ENCODE assay signal across 8 mouse cellular contexts in the genomic region with DNA sequence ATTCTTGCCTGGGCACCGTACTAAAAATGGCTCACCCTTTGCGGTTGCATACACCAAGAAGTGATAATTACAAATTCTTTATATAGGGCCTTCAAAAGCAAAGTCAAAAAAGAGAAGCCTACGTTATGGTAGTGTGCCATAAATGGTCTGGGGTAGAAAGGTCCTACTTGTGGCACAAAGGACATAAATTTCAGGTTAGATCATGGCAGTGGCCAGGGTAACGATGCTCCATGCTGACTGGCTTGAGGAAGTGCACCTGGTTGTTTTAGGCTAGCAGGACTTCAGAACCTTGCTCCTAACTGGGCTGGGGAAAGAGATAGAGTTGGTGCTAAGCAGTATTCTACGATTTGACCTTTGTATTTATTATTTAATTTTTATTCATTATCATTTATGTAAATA. TPM values are rescaled to one million over a fixed set of nuclear protein-coding genes. Genes with fewer than 3 reads are reported as not detected.
A peak's percentile ranks its signal among the peaks of the same experiment; 100 is the strongest.
DNase-seq lines count a peak whose midpoint lies in the region; ATAC-seq and TF ChIP-seq lines count a peak whose summit lies in the region.

No protein-coding gene starts in this region.

- TF ChIP-seq POLR2A in MEL (IDR thresholded peaks at IDR 0.05; ENCODE audit: control insufficient read depth in 1 of 2, insufficient read depth in 1 of 2, low read depth in 1 of 2, low read length in 2 of 2, poor library complexity in 1 of 2): no peak

- H3K27me3 ChIP-seq in heart, embryonic 11.5 days (ENCODE audit: control insufficient read depth, insufficient read depth, low read length): no peaks in the 10 kb centered on the region
- H3K27me3 ChIP-seq in MEL (ENCODE audit: control insufficient read depth in 1 of 2, insufficient read depth in 2 of 2, low read length in 2 of 2): no peaks in the 10 kb centered on the region

- no peak for DNase-seq in heart, postnatal 10 days
- no peak for DNase-seq in MEL (ENCODE audit: low read depth, low spot score)
- DNase-seq in right cerebral cortex, postnatal 10 days (ENCODE audit: low spot score in 2 of 2): no peak
- no peak for DNase-seq in kidney, adult 18-20 months

- peak overlapping the region; percentile 79 for H3K4me3 ChIP-seq in heart, embryonic 11.5 days (ENCODE audit: low read depth, low read length)
- H3K4me3 ChIP-seq in MEL (ENCODE audit: control insufficient read depth in 1 of 2, insufficient read depth in 1 of 2, low read depth in 2 of 2, low read length in 2 of 2) (peak overlapping the region; percentile 78 to 80), macrophage (ENCODE audit: inconsistent target) (peak overlapping the region; percentile 58)

- no peak for TF ChIP-seq CTCF in MEL (IDR thresholded peaks at IDR 0.05 in 2 of 3, conservative IDR thresholded peaks at IDR 0.05 in 1 of 3; ENCODE audit: control insufficient read depth in 1 of 3, insufficient read depth in 1 of 3, low read depth in 2 of 3, low read length in 3 of 3, poor library complexity in 1 of 3, severe bottlenecking in 1 of 3)

- intact Hi-C loops in heart, postnatal 10 days (cut with DNase I): loop anchor here (2.0 kb wide), 1 partner anchor 51 kb away; no protein-coding TSS in a partner anchor

- WGBS in heart, embryonic 11.5 days (ENCODE audit: insufficient replicate concordance): 30% methylated on average over 5 of the region's 5 CpGs
- 26% methylated on average over 5 of the region's 5 CpGs for WGBS in macrophage (ENCODE audit: missing documents)

- no peak for TF ChIP-seq RAD21 in MEL (IDR thresholded peaks at IDR 0.05; ENCODE audit: low read depth, low read length)

- no peak for TF ChIP-seq EP300 in MEL (IDR thresholded peaks at IDR 0.05; ENCODE audit: low read depth in 1 of 2, low read length in 2 of 2)

- H3K9me3 ChIP-seq in heart, embryonic 11.5 days (replicated peaks; ENCODE audit: control insufficient read depth, low read length): no peaks in the 10 kb centered on the region
- no peaks in the 10 kb centered on the region for H3K9me3 ChIP-seq in MEL (replicated peaks; ENCODE audit: insufficient read depth, low read length)

- no peak overlapping the region for H3K27ac ChIP-seq in heart, embryonic 11.5 days (ENCODE audit: low read depth, low read length)
- H3K27ac ChIP-seq in MEL (ENCODE audit: control insufficient read depth, low read depth, low read length) (no peak overlapping the region), macrophage (no peak overlapping the region)

- H3K4me1 ChIP-seq in heart, embryonic 11.5 days (ENCODE audit: control insufficient read depth, insufficient read depth, low read length): no peaks in the 10 kb centered on the region
- H3K4me1 ChIP-seq in MEL (ENCODE audit: control insufficient read depth in 1 of 2, insufficient read depth in 2 of 2, low read length in 2 of 2): peaks cover 5 to 7% of the 10 kb centered on the region in 2 experiments; a peak in 3 of 4 replicates

- peak; percentile 31 for ATAC-seq in heart, embryonic 11.5 days (replicated peaks; ENCODE audit: insufficient number of reproducible peaks, low FRiP score, low TSS enrichment)
- ATAC-seq in granulocyte monocyte progenitor cell, adult 5-6 weeks (replicated peaks; ENCODE audit: poor library complexity, severe bottlenecking): peak; percentile 21
- ATAC-seq in monocyte, adult 5-6 weeks (replicated peaks; ENCODE audit: insufficient number of reproducible peaks, low FRiP score, low TSS enrichment, poor library complexity, severe bottlenecking): no peak

- H3K4me2 ChIP-seq in heart, embryonic 11.5 days: peak overlapping the region; percentile 85

- no peaks in the 10 kb centered on the region; the same call in 1 of the 2 replicates for H3K79me2 ChIP-seq in MEL (ENCODE audit: control insufficient read depth, insufficient read depth, low read length, poor library complexity)
- peaks cover 12% of the 10 kb centered on the region; the same call in 1 of the 2 replicates for H3K79me2 ChIP-seq in macrophage (ENCODE audit: inconsistent target)

- peaks cover 2% of the 10 kb centered on the region; the same call in 1 of the 2 replicates for H3K36me3 ChIP-seq in heart, embryonic 11.5 days (ENCODE audit: control insufficient read depth, insufficient read depth, low read length)
- H3K36me3 ChIP-seq in MEL (ENCODE audit: control insufficient read depth in 1 of 2, insufficient read depth in 2 of 2, low read length in 2 of 2): peaks cover 4 to 8% of the 10 kb centered on the region in 2 experiments
- peaks cover 31% of the 10 kb centered on the region for H3K36me3 ChIP-seq in macrophage (ENCODE audit: inconsistent target)

- H3K9ac ChIP-seq in heart, embryonic 11.5 days (ENCODE audit: low read depth, low read length): peak overlapping the region; percentile 90; the same call in 1 of the 2 replicates
- H3K9ac ChIP-seq in MEL (ENCODE audit: control insufficient read depth, low read depth, low read length, poor library complexity, severe bottlenecking): peak overlapping the region; percentile 31; the same call in 1 of the 2 replicates

TF ChIP-seq in MEL, 35 proteins besides CTCF, POLR2A, EP300 and RAD21:
- TF ChIP-seq BHLHE40 (IDR thresholded peaks at IDR 0.05; ENCODE audit: borderline replicate concordance, low read depth, low read length): no peak
- TF ChIP-seq HCFC1 (IDR thresholded peaks at IDR 0.05; ENCODE audit: low read depth, low read length): no peak; the same call in 1 of the 2 replicates
- no peak for TF ChIP-seq POLR2AphosphoS5 (IDR thresholded peaks at IDR 0.05; ENCODE audit: borderline replicate concordance, low read depth, low read length)
- TF ChIP-seq ZNF384 (IDR thresholded peaks at IDR 0.05; ENCODE audit: low read depth, low read length): no peak
- TF ChIP-seq ZC3H11A (IDR thresholded peaks at IDR 0.05; ENCODE audit: low read depth, low read length): no peak
- no peak for TF ChIP-seq GABPA (IDR thresholded peaks at IDR 0.05; ENCODE audit: low read depth, low read length)
- no peak for TF ChIP-seq SIN3A (IDR thresholded peaks at IDR 0.05; ENCODE audit: low read length)
- TF ChIP-seq TBP (IDR thresholded peaks at IDR 0.05; ENCODE audit: low read depth, low read length): no peak

RNA-seq across cellular contexts. Expression of gene Nit2, which starts 0.4 kb away (rescaled TPM):
- 43.0 and 46.3 TPM in 2 replicates for polyA plus RNA-seq in heart, embryonic 11.5 days (2014; fragmentation: Nextera tagmentation; extraction: Ambion mirVana)
- total RNA-seq in heart, postnatal 10 days (2021): 10 to 100 TPM; 33.4 to 34.8 TPM
- total RNA-seq in MEL (2012; rRNA removed): 32.2 and 33.6 TPM in 2 replicates
- polyA plus RNA-seq in MEL (2012; ENCODE audit: insufficient read depth in 1 of 2, insufficient read length in 2 of 2, low read depth in 1 of 2, low replicate concordance in 2 of 2, missing spikeins in 1 of 2): 10 to 100 TPM in 1 of 2 experiments, not detected in 1; 38.9 TPM
- 39.6 and 50.4 TPM in 2 replicates for total RNA-seq in granulocyte monocyte progenitor cell, adult 5-6 weeks (2014; fragmentation: Nextera tagmentation)
- 38.6 and 40.5 TPM in 2 replicates for total RNA-seq in granulocyte monocyte progenitor cell, adult 5-6 weeks (2017)
- total RNA-seq in macrophage (2018; cell fraction: chromatin; rRNA removed): 10 to 100 TPM in 20 of 26 experiments, 1 to 10 TPM in 6; 1.2 to 39.3 (median 17.7) TPM
- total RNA-seq in macrophage (2018; cell fraction: cytosol; rRNA removed): 10 to 100 TPM in 23 of 26 experiments, 1 to 10 TPM in 3; 7.5 to 20.1 (median 14.6) TPM
- total RNA-seq in macrophage (2018; cell fraction: nucleus; rRNA removed): 10 to 100 TPM in 14 of 26 experiments, 1 to 10 TPM in 12; 1.8 to 31.4 (median 11.6) TPM
- polyA plus RNA-seq in macrophage (2018): 13.7 to 23.2 TPM (median 22.7 TPM) in 3 replicates
- total RNA-seq in monocyte, adult 5-6 weeks (2017): 2.0 to 9.7 TPM (median 7.9 TPM) in 3 replicates

RNA-seq across cellular contexts. Expression of gene Tomm70a, which starts 46.0 kb away (rescaled TPM):
- 48.3 and 53.7 TPM in 2 replicates for polyA plus RNA-seq in heart, embryonic 11.5 days (2014; fragmentation: Nextera tagmentation; extraction: Ambion mirVana)
- 10 to 100 TPM; 56.7 to 58.4 TPM for total RNA-seq in heart, postnatal 10 days (2021)
- total RNA-seq in MEL (2012; rRNA removed): 123 and 124 TPM in 2 replicates
- polyA plus RNA-seq in MEL (2012; ENCODE audit: insufficient read depth in 1 of 2, insufficient read length in 2 of 2, low read depth in 1 of 2, low replicate concordance in 2 of 2, missing spikeins in 1 of 2): 100 to 1,000 TPM in 1 of 2 experiments, 10 to 100 TPM in 1; 97.4 to 162 TPM
- 61.1 and 70.8 TPM in 2 replicates for total RNA-seq in granulocyte monocyte progenitor cell, adult 5-6 weeks (2014; fragmentation: Nextera tagmentation)
- total RNA-seq in granulocyte monocyte progenitor cell, adult 5-6 weeks (2017): 75.0 and 81.3 TPM in 2 replicates
- total RNA-seq in macrophage (2018; cell fraction: chromatin; rRNA removed): 10 to 100 TPM; 19.1 to 67.6 (median 48.0) TPM
- 10 to 100 TPM; 20.5 to 33.8 (median 25.7) TPM for total RNA-seq in macrophage (2018; cell fraction: cytosol; rRNA removed)
- total RNA-seq in macrophage (2018; cell fraction: nucleus; rRNA removed): 10 to 100 TPM; 18.6 to 63.2 (median 43.9) TPM
- 21.9 to 39.8 TPM (median 26.6 TPM) in 3 replicates for polyA plus RNA-seq in macrophage (2018)
- total RNA-seq in monocyte, adult 5-6 weeks (2017): 24.2 to 32.7 TPM (median 28.3 TPM) in 3 replicates
